Mouse (Mus musculus): ENCODE measurements at regions not wholly inside any gene's neighbourhood (a gene's known extent, or its start where the extent isn't known, plus 50 kb on each side); places are given as distances from the start of the nearest gene placed in this dataset.
"Not testable (repeated sequence)": the region's sequence is repeated elsewhere in the genome, so short reads cannot be mapped to it uniquely, and the experiment has no call there.

DNA sequence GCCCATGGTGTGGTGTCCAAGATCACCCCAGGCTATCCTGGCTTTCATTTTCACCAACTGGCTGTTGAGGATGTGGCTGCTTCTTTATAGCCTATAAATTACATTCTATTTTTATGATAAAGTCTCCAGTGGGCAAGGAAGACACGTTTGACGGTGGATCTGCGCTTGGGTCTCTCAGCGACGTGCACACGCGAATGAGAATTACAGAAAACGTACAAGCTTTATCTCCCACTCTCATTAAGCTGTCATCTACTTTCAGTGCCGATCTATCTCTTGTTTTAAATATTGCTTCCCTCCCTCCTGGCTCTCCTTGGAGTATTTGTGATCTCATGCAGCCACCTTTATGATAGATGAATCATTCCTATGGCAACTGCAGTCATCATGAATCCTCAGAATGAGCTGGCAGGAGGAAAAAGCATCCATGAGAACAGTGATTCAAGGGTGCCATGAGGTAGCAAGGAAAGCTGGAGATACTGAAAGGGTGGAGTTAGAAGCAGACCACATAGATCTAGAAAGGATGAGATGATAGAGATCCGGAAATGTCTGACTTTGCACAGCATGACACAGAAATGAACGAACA lies 568.0 kb upstream of the Klhl29 start:
- Histone ChIP-seq H3K27me3 (no peaks in the 10 kb centered on the region), H3K4me3 (no peak overlapping the region), H3K4me1 (replicated peaks) (no peaks in the 10 kb centered on the region), H3K4me2 (no peak overlapping the region), H3K27ac (replicated peaks) (no peak overlapping the region), H3K9me3 (no peaks in the 10 kb centered on the region), H3K9ac (no peak overlapping the region), H3K36me3 (no peaks in the 10 kb centered on the region)
- WGBS, result 60% methylated on average over 11 of the region's 11 CpGs
- ATAC-seq (ENCODE audit: low read depth), result peak; percentile 59

- no peaks in the 10 kb centered on the region for H3K36me3 ChIP-seq
- H3K27ac ChIP-seq (replicated peaks), result no peak overlapping the region
- no peak overlapping the region for H3K9ac ChIP-seq
- 97% methylated on average over 1 of the region's 1 CpGs for WGBS
- no peak overlapping the region for H3K4me2 ChIP-seq
- no peaks in the 10 kb centered on the region for H3K27me3 ChIP-seq
- no peak overlapping the region for H3K4me3 ChIP-seq
- H3K9me3 ChIP-seq, result no peaks in the 10 kb centered on the region
- no peaks in the 10 kb centered on the region for H3K4me1 ChIP-seq (replicated peaks)
- no peak for ATAC-seq (ENCODE audit: low read depth)
Measured at GRCm38 (mm10) chr12:5921262-5921661, 545.8 kb upstream of the Klhl29 start.

GRCm38 (mm10) chr12:5918030-5918429 lies 542.5 kb upstream of the Klhl29 start:
- H3K9me3 ChIP-seq, result no peaks in the 10 kb centered on the region
- H3K4me3 ChIP-seq, result no peak overlapping the region
- no peaks in the 10 kb centered on the region for H3K4me1 ChIP-seq (replicated peaks)
- H3K27me3 ChIP-seq, result no peaks in the 10 kb centered on the region
- no peak overlapping the region for H3K27ac ChIP-seq (replicated peaks)
- ATAC-seq (ENCODE audit: low read depth), result no peak
- WGBS, result 59% methylated on average over 1 of the region's 1 CpGs
- H3K36me3 ChIP-seq, result no peaks in the 10 kb centered on the region
- H3K9ac ChIP-seq, result no peak overlapping the region
- H3K4me2 ChIP-seq, result no peak overlapping the region

DNA sequence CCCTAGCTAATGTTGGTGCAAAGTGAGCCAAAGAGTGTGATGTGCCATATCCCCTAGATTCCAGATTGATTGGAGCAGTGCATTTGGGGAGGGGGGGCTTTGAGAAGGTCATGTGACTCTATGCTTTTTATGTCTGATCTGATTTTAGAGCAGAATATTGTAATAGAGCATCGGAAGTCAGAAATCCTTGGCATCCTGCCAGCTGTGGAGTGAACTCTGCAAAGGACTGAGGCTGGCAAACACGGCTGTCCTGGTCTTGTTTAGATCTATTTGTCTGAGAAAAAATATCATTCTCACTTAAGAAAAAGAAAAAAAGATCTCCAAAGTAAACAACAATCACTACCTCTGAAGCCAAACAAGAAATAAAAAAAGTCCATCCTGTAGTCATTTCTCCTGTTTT lies 530.8 kb upstream of the Klhl29 start:
- 66% methylated on average over 2 of the region's 2 CpGs for WGBS
- H3K9ac ChIP-seq, result no peak overlapping the region
- H3K4me1 ChIP-seq (replicated peaks), result no peaks in the 10 kb centered on the region

DNA sequence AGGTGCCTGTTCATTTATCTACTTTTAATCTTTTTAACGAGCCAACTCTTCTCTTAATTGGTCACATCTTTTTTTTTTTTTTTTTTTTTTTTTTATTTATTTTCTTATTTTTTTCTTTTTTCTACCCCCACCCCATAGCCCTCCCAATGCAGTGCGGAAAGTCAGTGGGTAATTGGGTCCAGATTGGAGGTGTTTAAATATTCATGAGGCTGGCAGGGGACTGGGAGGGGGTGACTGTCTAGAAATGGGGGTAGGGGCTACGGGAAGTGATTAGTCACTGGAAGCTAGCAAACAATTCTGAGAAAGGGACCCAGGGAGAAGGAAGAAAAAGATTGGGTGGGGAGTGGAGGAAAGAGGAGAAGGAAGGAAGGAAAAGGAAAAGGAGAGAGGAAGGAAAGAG lies 516.3 kb upstream of the Klhl29 start:
- not testable (repeated sequence) for H3K27ac ChIP-seq (replicated peaks); H3K9me3 ChIP-seq; ATAC-seq (ENCODE audit: low read depth); H3K9ac ChIP-seq; H3K4me3 ChIP-seq; H3K36me3 ChIP-seq; H3K4me2 ChIP-seq; H3K27me3 ChIP-seq; H3K4me1 ChIP-seq (replicated peaks)
- WGBS, result 43% methylated on average over 2 of the region's 3 CpGs

More for the DNA sequence above, 530.8 kb upstream of the Klhl29 start:
- Histone ChIP-seq H3K9me3 (no peaks in the 10 kb centered on the region), H3K27me3 (no peaks in the 10 kb centered on the region), H3K36me3 (no peaks in the 10 kb centered on the region), H3K4me2 (no peak overlapping the region), H3K4me3 (no peak overlapping the region), H3K27ac (replicated peaks) (no peak overlapping the region)
- no peak for ATAC-seq (ENCODE audit: low read depth)

DNA sequence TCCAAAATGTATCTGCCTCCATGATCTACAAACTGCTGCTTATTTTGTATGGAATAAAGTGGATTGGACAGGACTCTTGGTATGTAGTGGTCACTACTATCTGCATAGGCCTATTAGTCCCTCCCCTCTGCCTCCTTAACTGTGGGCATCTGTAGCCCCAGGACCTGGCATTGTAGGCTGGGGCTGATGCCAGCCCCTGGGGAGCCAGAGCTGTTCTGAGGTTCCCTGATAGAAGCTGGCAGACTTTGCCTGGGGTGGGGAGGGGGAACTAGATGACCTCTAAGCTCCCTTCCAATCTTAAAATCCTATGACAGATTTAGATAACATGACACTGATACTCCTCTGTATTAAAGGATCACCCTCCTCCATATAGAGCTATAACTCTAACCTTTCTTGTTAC lies 491.2 kb upstream of the Klhl29 start:
- H3K4me1 ChIP-seq (replicated peaks), result peaks cover 6% of the 10 kb centered on the region; the same call in 1 of the 2 replicates
- H3K9ac ChIP-seq, result no peak overlapping the region
- H3K4me2 ChIP-seq, result no peak overlapping the region
- H3K36me3 ChIP-seq, result no peaks in the 10 kb centered on the region
- H3K4me3 ChIP-seq, result no peak overlapping the region
- H3K27me3 ChIP-seq, result no peaks in the 10 kb centered on the region
- no peaks in the 10 kb centered on the region for H3K9me3 ChIP-seq
- H3K27ac ChIP-seq (replicated peaks), result no peak overlapping the region
- no peak for ATAC-seq (ENCODE audit: low read depth)

GRCm38 (mm10) chr12:5859795-5860194 lies 484.3 kb upstream of the Klhl29 start:
- Histone ChIP-seq H3K36me3 (no peaks in the 10 kb centered on the region), H3K4me1 (replicated peaks) (0 out of 2 replicates have a peak, but pooled peaks cover 6% of the 10 kb centered on the region), H3K9ac (no peak overlapping the region), H3K4me2 (no peak overlapping the region), H3K27ac (replicated peaks) (no peak overlapping the region), H3K27me3 (no peaks in the 10 kb centered on the region), H3K9me3 (no peaks in the 10 kb centered on the region), H3K4me3 (no peak overlapping the region)
- no peak for ATAC-seq (ENCODE audit: low read depth)
- 70% methylated on average over 2 of the region's 2 CpGs for WGBS

DNA sequence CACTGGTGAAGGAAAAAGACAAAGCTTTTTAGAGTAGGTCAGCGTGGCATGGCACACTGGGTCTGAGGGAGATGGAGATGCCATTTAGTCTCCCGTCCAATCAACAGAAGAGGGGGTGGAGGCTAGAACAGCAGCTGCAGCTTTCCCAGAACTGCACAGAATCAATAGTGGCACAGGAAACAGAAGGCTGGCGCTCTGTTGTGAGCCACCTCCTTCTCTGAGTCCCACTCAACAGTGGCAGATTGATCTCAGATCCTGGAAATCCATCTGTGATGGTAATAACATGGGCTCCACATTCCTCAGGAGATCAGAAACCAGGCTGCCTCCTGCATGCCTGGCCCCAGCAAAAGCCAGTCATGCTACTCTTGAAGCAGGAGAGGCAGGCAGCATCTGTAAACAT lies 480.9 kb upstream of the Klhl29 start:
- H3K9ac ChIP-seq, result no peak overlapping the region
- H3K9me3 ChIP-seq, result no peaks in the 10 kb centered on the region
- no peak overlapping the region for H3K4me2 ChIP-seq
- H3K27me3 ChIP-seq, result no peaks in the 10 kb centered on the region
- 51% methylated on average over 3 of the region's 3 CpGs for WGBS
- no peaks in the 10 kb centered on the region for H3K36me3 ChIP-seq
- no peak overlapping the region for H3K27ac ChIP-seq (replicated peaks)
- 0 out of 2 replicates have a peak, but pooled peaks cover 6% of the 10 kb centered on the region for H3K4me1 ChIP-seq (replicated peaks)
- ATAC-seq (ENCODE audit: low read depth), result no peak; the same call in 1 of the 2 replicates
- no peak overlapping the region for H3K4me3 ChIP-seq

DNA sequence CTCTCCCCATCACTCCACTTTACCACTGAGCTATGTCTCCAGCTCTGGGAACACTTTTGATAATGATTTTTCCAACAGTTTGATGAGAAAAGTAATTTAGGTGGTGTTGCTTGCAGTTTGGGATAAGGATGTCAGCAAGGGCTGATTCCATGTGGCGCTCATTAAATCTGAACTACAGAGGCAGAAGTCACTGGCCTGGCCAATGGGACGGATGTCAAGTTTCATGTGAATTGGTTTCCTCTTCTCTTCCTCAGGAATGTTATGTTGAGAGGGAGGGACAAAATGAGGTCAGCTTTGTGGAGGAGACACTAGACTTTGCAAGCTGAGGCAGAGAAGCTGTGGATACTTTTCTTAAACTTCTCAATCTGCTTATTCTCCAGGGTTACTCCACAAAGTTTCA lies 434.9 kb upstream of the Klhl29 start:
- peaks cover 8% of the 10 kb centered on the region for H3K4me1 ChIP-seq (replicated peaks)
- H3K4me2 ChIP-seq, result no peak overlapping the region
- H3K27ac ChIP-seq (replicated peaks), result no peak overlapping the region
- no peaks in the 10 kb centered on the region for H3K27me3 ChIP-seq
- 89% methylated on average over 2 of the region's 2 CpGs for WGBS
- no peak overlapping the region for H3K9ac ChIP-seq
- no peaks in the 10 kb centered on the region for H3K9me3 ChIP-seq
- no peak for ATAC-seq (ENCODE audit: low read depth)
- H3K36me3 ChIP-seq, result no peaks in the 10 kb centered on the region
- H3K4me3 ChIP-seq, result no peak overlapping the region

- ATAC-seq (ENCODE audit: low read depth), result no peak
- H3K9me3 ChIP-seq, result no peaks in the 10 kb centered on the region
- no peak overlapping the region for H3K4me3 ChIP-seq
- no peak overlapping the region for H3K4me2 ChIP-seq
- no peak overlapping the region for H3K9ac ChIP-seq
- no peak overlapping the region for H3K27ac ChIP-seq (replicated peaks)
- H3K27me3 ChIP-seq, result no peaks in the 10 kb centered on the region
- H3K36me3 ChIP-seq, result no peaks in the 10 kb centered on the region
- 78% methylated on average over 4 of the region's 4 CpGs for WGBS
- H3K4me1 ChIP-seq (replicated peaks), result peaks cover 8% of the 10 kb centered on the region
Measured at GRCm38 (mm10) chr12:5810009-5810408, 434.5 kb upstream of the Klhl29 start.

DNA sequence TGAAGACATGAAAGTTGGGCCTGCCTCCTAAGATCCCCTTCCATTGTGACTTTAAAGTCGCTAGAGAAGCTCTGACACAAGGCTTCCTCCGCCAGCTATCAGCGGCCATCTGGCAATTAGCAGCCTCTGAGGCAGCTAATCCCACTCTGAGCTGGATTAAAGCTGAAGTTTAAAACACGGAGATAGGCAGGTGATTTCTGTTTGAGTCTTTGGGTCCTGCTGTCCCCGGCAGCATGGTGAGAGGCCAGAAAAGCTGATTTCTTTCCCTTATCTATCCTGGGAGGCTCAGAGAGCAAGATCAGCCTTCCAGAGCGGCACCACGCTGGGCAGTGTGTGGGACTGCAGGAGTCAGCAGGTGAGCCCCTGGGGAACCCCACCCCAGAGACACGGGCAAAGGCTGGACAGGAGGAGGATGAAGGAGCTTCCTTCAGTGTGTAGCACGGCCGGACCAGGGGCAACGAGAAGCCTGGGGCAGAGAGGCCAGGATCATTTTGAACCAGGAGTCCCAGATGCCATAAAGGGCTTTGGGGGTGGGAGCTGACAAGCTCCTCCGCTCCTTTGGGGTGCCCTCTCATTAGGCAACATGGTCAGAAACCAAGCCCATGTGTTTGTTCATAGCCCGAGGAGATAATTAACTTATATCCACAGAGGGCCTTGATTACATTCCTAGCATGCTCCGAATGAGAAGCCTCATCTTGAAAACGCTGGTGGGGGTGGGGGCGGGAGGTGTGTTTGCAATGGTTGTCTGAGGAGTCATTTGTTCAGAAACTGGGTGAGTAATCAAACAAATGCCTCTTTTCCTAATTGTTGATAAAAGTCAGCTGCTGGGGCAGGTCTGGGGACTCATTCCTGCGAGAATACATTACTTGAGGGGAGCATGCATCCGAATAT lies 432.8 kb upstream of the Klhl29 start:
- WGBS, result 38% methylated on average over 18 of the region's 18 CpGs
- H3K4me2 ChIP-seq, result no peak overlapping the region
- H3K27ac ChIP-seq (replicated peaks), result no peak overlapping the region
- 0 out of 2 replicates have a peak, but pooled peaks have one; percentile 15 for ATAC-seq (ENCODE audit: low read depth)
- no peak overlapping the region for H3K9ac ChIP-seq
- no peaks in the 10 kb centered on the region for H3K27me3 ChIP-seq
- no peak overlapping the region for H3K4me3 ChIP-seq
- H3K36me3 ChIP-seq, result no peaks in the 10 kb centered on the region
- peaks cover 8% of the 10 kb centered on the region for H3K4me1 ChIP-seq (replicated peaks)
- no peaks in the 10 kb centered on the region for H3K9me3 ChIP-seq

DNA sequence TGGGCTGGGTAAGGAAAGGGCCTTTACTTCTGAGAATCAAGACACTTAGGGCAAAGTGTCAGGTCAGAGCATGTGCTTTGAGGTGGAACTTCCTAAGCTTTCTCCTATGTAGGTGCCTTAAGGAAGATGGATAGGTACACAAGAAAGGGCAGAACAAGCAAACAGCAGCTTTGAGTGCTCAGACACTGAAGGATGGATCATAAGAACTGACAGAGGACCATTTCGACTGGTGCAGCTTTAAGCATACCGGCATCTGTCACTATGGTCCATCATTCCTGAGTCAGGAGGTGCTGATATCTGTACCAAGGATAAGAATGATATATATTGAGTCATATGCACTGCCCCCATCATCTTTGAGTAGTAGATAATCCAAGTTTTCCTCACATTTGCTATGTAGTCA lies 430.2 kb upstream of the Klhl29 start:
- ATAC-seq (ENCODE audit: low read depth), result no peak
- H3K4me1 ChIP-seq (replicated peaks), result peaks cover 8% of the 10 kb centered on the region
- no peak overlapping the region for H3K4me3 ChIP-seq
- no peak overlapping the region for H3K27ac ChIP-seq (replicated peaks)
- H3K9ac ChIP-seq, result no peak overlapping the region
- H3K27me3 ChIP-seq, result no peaks in the 10 kb centered on the region
- 88% methylated on average over 2 of the region's 2 CpGs for WGBS
- H3K9me3 ChIP-seq, result no peaks in the 10 kb centered on the region
- H3K4me2 ChIP-seq, result no peak overlapping the region
- H3K36me3 ChIP-seq, result no peaks in the 10 kb centered on the region
